Mouse (Mus musculus) G1E (cell line): Measurements from ENCODE around the gene Zfpl1.

Experiments
- CTCF ChIP-seq: IDR thresholded peaks from 2 replicates; pipeline ENCODE4 v1.5.1; 2012; ENCODE audit warnings: low read depth, low read length, inconsistent platforms, mixed read lengths
- GATA1 ChIP-seq: IDR thresholded peaks from 2 replicates; pipeline ENCODE4 v1.6.1; 2012; ENCODE audit warnings: borderline replicate concordance, low read length, inconsistent platforms, mixed read lengths
- TAL1 ChIP-seq: conservative IDR thresholded peaks from 2 replicates; pipeline ENCODE4 v1.6.1; 2012; ENCODE audit warnings: low read depth, low read length, inconsistent platforms, mixed read lengths

- TF ChIP-seq GATA1: no peak
- no peak for TF ChIP-seq CTCF
- no peak for TF ChIP-seq TAL1
Measured at GRCm38 (mm10) chr19:6097847-6098246, 13.1 kb upstream of the Zfpl1 start.
